Mouse (Mus musculus) megakaryocyte progenitor cell, adult 5-6 weeks (primary cell): ENCODE data around the gene Armh2. TPM values are rescaled to one million over a fixed set of nuclear protein-coding genes. Genes with fewer than 3 reads are reported as not detected.

Experiments
- total RNA-seq, 2 experiments: library from RNA; stranded (forward) in 1 of 2; stranded (reverse) in 1 of 2; fragments of 157-497, 149-512 nt in 1 of 2; fragments of 200-1000 nt in 1 of 2; gene quantifications; 2 replicates each; pipeline versions ENCODE4 v1.2.3 to v1.2.4; 2015 to 2017

The Armh2 gene
- total RNA-seq, 2 experiments from 2014 or later = not detected

Other genes with a start within 250 kb of the Armh2 start
- 37.6 and 50.4 TPM in 2 replicates for gene Ripor2, start 159.0 kb upstream of the Armh2 start, total RNA-seq (2015)
- gene Ripor2, start 159.0 kb upstream of the Armh2 start, total RNA-seq (2017) = 24.0 and 28.9 TPM in 2 replicates
- 185 and 201 TPM in 2 replicates for gene Gmnn, start 20.7 kb downstream of the Armh2 start, total RNA-seq (2015)
- 207 and 229 TPM in 2 replicates for gene Gmnn, start 20.7 kb downstream of the Armh2 start, total RNA-seq (2017)
- 142 and 148 TPM in 2 replicates for gene BC005537, start 60.4 kb downstream of the Armh2 start, total RNA-seq (2015)
- 59.3 and 60.2 TPM in 2 replicates for gene BC005537, start 60.4 kb downstream of the Armh2 start, total RNA-seq (2017)
- gene Acot13, start 90.3 kb downstream of the Armh2 start, total RNA-seq (2015) = 41.4 and 46.0 TPM in 2 replicates
- 43.2 and 56.2 TPM in 2 replicates for gene Acot13, start 90.3 kb downstream of the Armh2 start, total RNA-seq (2017)
- gene Tdp2, start 90.4 kb downstream of the Armh2 start, total RNA-seq (2015) = 71.0 and 73.2 TPM in 2 replicates
- gene Tdp2, start 90.4 kb downstream of the Armh2 start, total RNA-seq (2017) = 55.6 and 62.0 TPM in 2 replicates
- not detected in 2 replicates for gene D130043K22Rik, start 103.9 kb downstream of the Armh2 start, total RNA-seq (2015)
- not detected in 2 replicates for gene D130043K22Rik, start 103.9 kb downstream of the Armh2 start, total RNA-seq (2017)
- gene Aldh5a1, start 196.4 kb downstream of the Armh2 start, total RNA-seq (2015) = 1.2 and 2.3 TPM in 2 replicates
- gene Aldh5a1, start 196.4 kb downstream of the Armh2 start, total RNA-seq (2017) = 1.6 and 2.4 TPM in 2 replicates
- gene Gpld1, start 201.9 kb downstream of the Armh2 start, total RNA-seq (2015) = 0.07 and 0.27 TPM in 2 replicates
- gene Gpld1, start 201.9 kb downstream of the Armh2 start, total RNA-seq (2017) = 0.29 and 0.68 TPM in 2 replicates